In genomic region chr10:81123500-81123899, GRCm38 (mm10) we compare ENCODE assay signal across 16 mouse cellular contexts. TPM values are rescaled to one million over a fixed set of nuclear protein-coding genes. Genes with fewer than 3 reads are reported as not detected.
"Had no signal": no experiment of that assay in that cellular context is flagged by ENCODE, and none has a peak within 500 bp of the region (broad histone marks: within the 10 kb centered on the region; RNA-seq: fewer than 3 reads in every experiment).

No protein-coding gene starts in this region.

- H3K27ac ChIP-seq: limb, embryonic 12.5 days; lung, embryonic 15.5 days; macrophage; midbrain, embryonic 15.5 days; neural tube, embryonic 13.5 days had no signal

- H3K27me3 ChIP-seq: lung, embryonic 15.5 days; megakaryocyte, embryonic 14.5 days had no signal

- H3K4me3 ChIP-seq: limb, embryonic 12.5 days; lung, embryonic 15.5 days; megakaryocyte, embryonic 14.5 days; midbrain, embryonic 15.5 days; neural tube, embryonic 13.5 days had no signal

- H3K4me1 ChIP-seq: neural tube, embryonic 13.5 days had no signal

- H3K4me2 ChIP-seq: limb, embryonic 12.5 days; lung, embryonic 15.5 days; midbrain, embryonic 11.5 days; midbrain, embryonic 15.5 days; neural tube, embryonic 13.5 days had no signal

- DNase-seq: kidney, adult 8-10 months; kidney, postnatal 25 days; liver, postnatal 0 days; lung, postnatal 14 days; retina, postnatal 1 day; spleen, adult 18-20 months; thymus, adult 18-20 months; thymus, postnatal 25 days had no signal

RNA-seq across cellular contexts. Expression of gene Creb3l3, which starts 24.8 kb away (rescaled TPM):
- total RNA-seq: monocyte, adult 5-6 weeks had no signal
